Mouse (Mus musculus) megakaryocyte, embryonic 14.5 days (primary cell): ENCODE results near the gene Inka2.

Source experiments
- FLI1 ChIP-seq: IDR thresholded peaks from 2 replicates; pipeline ENCODE4 v1.6.1; 2012; ENCODE audit warnings: low read length, inconsistent platforms, mixed read lengths
- GATA1 ChIP-seq: IDR thresholded peaks from 3 replicates; pipeline ENCODE4 v1.6.1; 2012; ENCODE audit warnings: mixed read lengths, low read length, inconsistent platforms, borderline replicate concordance

DNA sequence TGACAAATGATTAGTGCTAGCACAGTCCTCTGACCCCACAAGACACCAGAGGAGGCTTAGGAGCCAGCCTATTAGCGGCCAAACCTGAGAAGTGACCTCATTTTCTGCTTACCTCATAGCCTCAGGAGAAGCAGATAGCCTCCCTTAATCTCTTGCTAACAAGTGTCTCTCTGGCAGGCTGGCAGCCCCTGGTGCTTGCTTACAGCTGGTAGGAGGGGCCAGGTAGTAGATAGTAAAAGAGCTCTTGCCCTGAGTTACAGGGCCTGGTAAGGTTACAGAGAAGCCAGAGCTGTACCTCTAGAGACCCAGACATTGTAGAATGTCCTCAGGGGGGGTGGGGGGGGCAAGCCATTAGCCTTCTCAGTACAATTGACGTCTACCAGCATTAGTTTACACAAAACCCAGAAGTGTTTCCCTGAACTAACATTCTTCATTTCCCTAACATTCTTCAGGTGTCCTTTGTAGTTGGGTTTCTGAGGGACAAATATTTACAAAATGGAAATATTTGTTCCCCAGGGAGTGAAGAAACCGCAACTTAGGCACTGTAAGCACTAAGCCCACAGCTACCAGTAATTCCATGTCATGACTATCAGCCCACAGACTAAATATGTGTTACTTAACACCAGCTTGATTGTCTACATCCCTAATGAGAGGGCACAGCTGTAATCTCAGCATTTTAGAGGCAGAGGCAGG lies 5.0 kb upstream of the Inka2 start:
- TF ChIP-seq FLI1 (no peak), GATA1 (no peak)
